Mouse (Mus musculus): ENCODE results near the gene Dact1.

DNA sequence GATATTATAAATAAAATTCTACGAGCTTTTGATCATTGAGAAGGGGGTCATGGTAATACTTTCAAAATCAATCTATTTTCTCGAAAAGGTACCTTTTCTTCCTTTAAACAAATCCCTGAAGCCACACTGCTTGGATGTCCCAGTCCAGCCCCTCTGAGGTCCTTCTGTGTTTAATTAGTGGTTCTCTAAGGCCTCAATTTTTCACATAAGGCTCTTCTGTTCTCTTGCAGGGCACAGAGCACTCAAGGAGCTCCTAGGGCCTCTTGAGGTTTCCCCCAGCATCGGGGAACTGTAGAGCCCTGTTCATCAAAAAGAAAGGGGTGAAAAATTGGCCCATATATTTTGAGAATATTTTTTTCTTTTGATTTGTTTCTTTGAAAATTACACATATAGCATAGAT, 23.0 kb downstream of the Dact1 start:
- no peak for TF ChIP-seq CTCF (IDR thresholded peaks at IDR 0.05; ENCODE audit: low read depth)
- no peak for TF ChIP-seq EP300 (IDR thresholded peaks at IDR 0.05; ENCODE audit: low read depth)
